In the genomic region with DNA sequence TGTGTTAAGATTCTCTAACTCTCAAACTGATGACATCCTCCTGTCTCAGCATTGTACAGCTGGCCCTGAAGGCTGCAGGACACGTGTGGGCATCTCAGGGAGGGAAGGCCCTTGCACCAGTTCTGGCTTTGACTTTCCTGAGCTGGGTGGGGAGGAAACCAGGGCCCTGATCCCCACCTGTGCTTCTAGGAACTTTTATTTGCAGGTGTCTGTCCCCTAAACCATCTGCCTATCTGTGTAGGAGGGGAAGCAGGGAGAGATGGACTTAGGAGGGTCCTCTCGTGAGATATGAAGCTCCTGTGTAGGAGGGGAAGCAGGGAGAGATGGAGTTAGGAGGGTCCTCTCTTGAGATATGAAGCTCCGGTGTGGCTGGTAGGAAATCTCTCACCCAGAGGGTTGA, we compare ENCODE assay signal across 12 mouse cellular contexts. TPM values are rescaled to one million over a fixed set of nuclear protein-coding genes. Genes with fewer than 3 reads are reported as not detected.
A peak's percentile ranks its signal among the peaks of the same experiment; 100 is the strongest.
DNase-seq lines count a peak whose midpoint lies in the region; ATAC-seq and TF ChIP-seq lines count a peak whose summit lies in the region.
"Had no signal": no experiment of that assay in that cellular context is flagged by ENCODE, and none has a peak within 500 bp of the region (broad histone marks: within the 10 kb centered on the region; RNA-seq: fewer than 3 reads in every experiment).

No protein-coding gene starts in this region.

- 40% methylated on average over 3 of the region's 3 CpGs for WGBS in heart, adult 2 months
- WGBS in liver, adult 2 months = 73% methylated on average over 3 of the region's 3 CpGs
- 25% methylated on average over 3 of the region's 3 CpGs for WGBS in embryonic facial prominence, embryonic 15.5 days
- 61% methylated on average over 3 of the region's 3 CpGs for WGBS in liver, embryonic 15.5 days (ENCODE audit: insufficient replicate concordance)

- no peak for TF ChIP-seq POLR2A in heart, adult 2 months (IDR thresholded peaks at IDR 0.05; ENCODE audit: insufficient read depth, low read depth, low read length)
- TF ChIP-seq POLR2A in liver, adult 2 months (IDR thresholded peaks at IDR 0.05; ENCODE audit: extremely low read depth, insufficient read depth, low read length) = no peak

- H3K4me2 ChIP-seq in embryonic facial prominence, embryonic 15.5 days (replicated peaks) = peak overlapping the region; percentile 21
- no peak overlapping the region for H3K4me2 ChIP-seq in liver, embryonic 15.5 days

- H3K27me3 ChIP-seq in heart, adult 2 months (ENCODE audit: control insufficient read depth, insufficient read depth, low read length) = no peaks in the 10 kb centered on the region
- no peaks in the 10 kb centered on the region for H3K27me3 ChIP-seq in liver, adult 2 months (ENCODE audit: control insufficient read depth, insufficient read depth, low read length)
- no peaks in the 10 kb centered on the region for H3K27me3 ChIP-seq in embryonic facial prominence, embryonic 15.5 days
- H3K27me3 ChIP-seq in liver, embryonic 15.5 days = no peaks in the 10 kb centered on the region

- H3K79me2 ChIP-seq in heart, adult 2 months (replicated peaks; ENCODE audit: control insufficient read depth, insufficient read depth, low read length) = peaks cover 3% of the 10 kb centered on the region; the same call in 1 of the 2 replicates
- no peaks in the 10 kb centered on the region for H3K79me2 ChIP-seq in liver, adult 2 months (ENCODE audit: control insufficient read depth, insufficient read depth, low read length)

- H3K36me3 ChIP-seq in heart, adult 2 months (ENCODE audit: control insufficient read depth, insufficient read depth, low read length) = no peaks in the 10 kb centered on the region
- H3K36me3 ChIP-seq in liver, adult 2 months (ENCODE audit: control insufficient read depth, insufficient read depth, low read length) = no peaks in the 10 kb centered on the region
- 0 out of 2 replicates have a peak, but pooled peaks cover 4% of the 10 kb centered on the region for H3K36me3 ChIP-seq in embryonic facial prominence, embryonic 15.5 days
- H3K36me3 ChIP-seq in liver, embryonic 15.5 days (replicated peaks) = no peaks in the 10 kb centered on the region

- DNase-seq in heart, adult 2 months = no peak
- no peak for DNase-seq in heart, postnatal 10 days
- no peak for DNase-seq in liver, adult 2 months (ENCODE audit: extremely low read depth, low read depth, low spot score)
- no peak for DNase-seq in liver
- DNase-seq in layer of hippocampus, adult 2 months (ENCODE audit: low spot score in 2 of 2) = no peak
- DNase-seq: B cell, adult 2 months; cerebellum, adult 11 months had no signal

- no peak for TF ChIP-seq EP300 in heart, adult 2 months (IDR thresholded peaks at IDR 0.05; ENCODE audit: insufficient read depth, low read depth, low read length)

- intact Hi-C loops in heart, adult 2 months (cut with DNase I) = loop anchor here (2.0 kb wide), 1 partner anchor 32 kb away; a partner anchor contains a TSS
- intact Hi-C loops in heart, postnatal 10 days (cut with DNase I) = loop anchor here (1.0 kb wide), 1 partner anchor 69 kb away; no protein-coding TSS in a partner anchor

- ATAC-seq in embryonic facial prominence, embryonic 15.5 days (ENCODE audit: insufficient number of reproducible peaks, low FRiP score, low TSS enrichment, low read depth) = no peak
- no peak for ATAC-seq in liver, embryonic 15.5 days (ENCODE audit: insufficient read depth)
- no peak for ATAC-seq in erythroid progenitor cell, adult 5-6 weeks (replicated peaks; ENCODE audit: low FRiP score, poor library complexity, severe bottlenecking)
- ATAC-seq: midbrain, embryonic 16.5 days had no signal

- no peak overlapping the region; the same call in 1 of the 2 replicates for H3K4me3 ChIP-seq in heart, adult 2 months
- no peak overlapping the region for H3K4me3 ChIP-seq in liver, adult 2 months (ENCODE audit: insufficient read depth, low read depth, low read length)
- H3K4me3 ChIP-seq in embryonic facial prominence, embryonic 15.5 days (replicated peaks) = no peak overlapping the region
- H3K4me3 ChIP-seq in liver, embryonic 15.5 days (replicated peaks) = no peak overlapping the region
- no peak overlapping the region for H3K4me3 ChIP-seq in layer of hippocampus, adult 2 months

- H3K27ac ChIP-seq in heart, adult 2 months = peak overlapping the region; percentile 99
- H3K27ac ChIP-seq in liver, adult 2 months (replicated peaks; ENCODE audit: insufficient read depth, low read depth, low read length) = peak overlapping the region; percentile 50
- H3K27ac ChIP-seq in embryonic facial prominence, embryonic 15.5 days (replicated peaks) = peak overlapping the region; percentile 97
- H3K27ac ChIP-seq in liver, embryonic 15.5 days (replicated peaks) = peak overlapping the region; percentile 98; the same call in 1 of the 2 replicates
- H3K27ac ChIP-seq in layer of hippocampus, adult 2 months = no peak overlapping the region; the same call in 1 of the 2 replicates
- H3K27ac ChIP-seq: liver, embryonic 14.5 days had no signal

- no peak for TF ChIP-seq CTCF in heart, adult 2 months (IDR thresholded peaks at IDR 0.05)
- TF ChIP-seq CTCF in liver, adult 2 months (IDR thresholded peaks at IDR 0.05; ENCODE audit: low read depth, low read length) = no peak
- TF ChIP-seq CTCF in layer of hippocampus, adult 2 months (conservative IDR thresholded peaks at IDR 0.05) = no peak

- H3K9ac ChIP-seq in heart, adult 2 months (ENCODE audit: low read depth, low read length) = 0 out of 2 replicates have a peak overlapping the region, but pooled peaks have one; percentile 4
- 0 out of 2 replicates have a peak overlapping the region, but pooled peaks have one; percentile 17 for H3K9ac ChIP-seq in liver, adult 2 months (ENCODE audit: low read depth, low read length)
- H3K9ac ChIP-seq in embryonic facial prominence, embryonic 15.5 days = no peak overlapping the region
- no peak overlapping the region for H3K9ac ChIP-seq in liver, embryonic 15.5 days
- H3K9ac ChIP-seq: liver, embryonic 14.5 days had no signal

- H3K9me3 ChIP-seq in embryonic facial prominence, embryonic 15.5 days (replicated peaks) = no peaks in the 10 kb centered on the region
- H3K9me3 ChIP-seq in liver, embryonic 15.5 days (replicated peaks) = no peaks in the 10 kb centered on the region

- peaks cover 22% of the 10 kb centered on the region for H3K4me1 ChIP-seq in heart, adult 2 months (ENCODE audit: control insufficient read depth, insufficient read depth, low read length)
- no peaks in the 10 kb centered on the region for H3K4me1 ChIP-seq in liver, adult 2 months (ENCODE audit: control insufficient read depth, insufficient read depth, low read length)
- peaks cover 76% of the 10 kb centered on the region for H3K4me1 ChIP-seq in embryonic facial prominence, embryonic 15.5 days
- H3K4me1 ChIP-seq in liver, embryonic 15.5 days (replicated peaks) = peaks cover 64% of the 10 kb centered on the region

RNA-seq across cellular contexts. Expression of a gene that starts 0.5 kb away (rescaled TPM):
- 10 to 100 TPM; 40.0 to 45.1 TPM for total RNA-seq in heart, adult 2 months (2021)
- polyA plus RNA-seq in heart, adult 2 months (2012; rRNA removed) = 77.3 and 82.0 TPM in 2 replicates
- 10 to 100 TPM; 42.1 to 42.2 TPM for total RNA-seq in heart, postnatal 10 days (2021)
- 22.3 and 23.9 TPM in 2 replicates for total RNA-seq in liver, adult 2 months (2014; rRNA removed)
- 15.7 and 19.1 TPM in 2 replicates for polyA plus RNA-seq in liver, adult 2 months (2012; rRNA removed)
- 29.8 and 32.5 TPM in 2 replicates for polyA plus RNA-seq in embryonic facial prominence, embryonic 15.5 days (2015; fragmentation: Nextera tagmentation; extraction: Ambion mirVana)
- 5.6 and 6.5 TPM in 2 replicates for polyA plus RNA-seq in liver, embryonic 15.5 days (2015; fragmentation: Nextera tagmentation; extraction: Ambion mirVana)
- 1 to 10 TPM; 8.2 to 8.8 TPM for total RNA-seq in layer of hippocampus, adult 2 months (2021)
- not detected in 2 replicates for total RNA-seq in erythroid progenitor cell, adult 5-6 weeks (2015; ENCODE audit: low replicate concordance)
- not detected in 2 replicates for total RNA-seq in erythroid progenitor cell, adult 5-6 weeks (2017; ENCODE audit: low replicate concordance)

RNA-seq across cellular contexts. Expression of a gene that starts 32.9 kb away (rescaled TPM):
- 10 to 100 TPM; 12.1 to 13.5 TPM for total RNA-seq in heart, adult 2 months (2021)
- 12.7 and 15.5 TPM in 2 replicates for polyA plus RNA-seq in heart, adult 2 months (2012; rRNA removed)
- 10 to 100 TPM; 15.2 to 16.8 TPM for total RNA-seq in heart, postnatal 10 days (2021)
- total RNA-seq in liver, adult 2 months (2014; rRNA removed) = 3.2 and 5.4 TPM in 2 replicates
- 5.7 and 7.3 TPM in 2 replicates for polyA plus RNA-seq in liver, adult 2 months (2012; rRNA removed)
- 42.3 and 49.2 TPM in 2 replicates for polyA plus RNA-seq in embryonic facial prominence, embryonic 15.5 days (2015; fragmentation: Nextera tagmentation; extraction: Ambion mirVana)
- polyA plus RNA-seq in liver, embryonic 15.5 days (2015; fragmentation: Nextera tagmentation; extraction: Ambion mirVana) = 14.3 and 17.4 TPM in 2 replicates
- total RNA-seq in layer of hippocampus, adult 2 months (2021) = 10 to 100 TPM; 36.9 to 42.8 TPM
- total RNA-seq in erythroid progenitor cell, adult 5-6 weeks (2015; ENCODE audit: low replicate concordance) = 3.2 and 5.0 TPM in 2 replicates
- total RNA-seq in erythroid progenitor cell, adult 5-6 weeks (2017; ENCODE audit: low replicate concordance) = 10.5 and 42.6 TPM in 2 replicates

RNA-seq across cellular contexts. Expression of a gene that starts 37.7 kb away (rescaled TPM):
- 1 to 10 TPM; 5.4 to 5.8 TPM for total RNA-seq in heart, adult 2 months (2021)
- 0.16 and 0.26 TPM in 2 replicates for polyA plus RNA-seq in heart, adult 2 months (2012; rRNA removed)
- 1 to 10 TPM; 1.9 to 4.6 TPM for total RNA-seq in heart, postnatal 10 days (2021)
- total RNA-seq in liver, adult 2 months (2014; rRNA removed) = not detected in 2 replicates
- not detected in 2 replicates for polyA plus RNA-seq in liver, adult 2 months (2012; rRNA removed)
- 2.2 and 2.8 TPM in 2 replicates for polyA plus RNA-seq in embryonic facial prominence, embryonic 15.5 days (2015; fragmentation: Nextera tagmentation; extraction: Ambion mirVana)
- 0.06 and 0.10 TPM in 2 replicates for polyA plus RNA-seq in liver, embryonic 15.5 days (2015; fragmentation: Nextera tagmentation; extraction: Ambion mirVana)
- 1 to 10 TPM; 2.6 to 2.8 TPM for total RNA-seq in layer of hippocampus, adult 2 months (2021)
- not detected in 2 replicates for total RNA-seq in erythroid progenitor cell, adult 5-6 weeks (2015; ENCODE audit: low replicate concordance)
- not detected in 2 replicates for total RNA-seq in erythroid progenitor cell, adult 5-6 weeks (2017; ENCODE audit: low replicate concordance)
- polyA plus RNA-seq: liver, embryonic 14.5 days had no signal

RNA-seq across cellular contexts. Expression of a gene that starts 50.3 kb away (rescaled TPM):
- total RNA-seq in heart, adult 2 months (2021) = 10 to 100 TPM; 25.4 to 28.5 TPM
- polyA plus RNA-seq in heart, adult 2 months (2012; rRNA removed) = 24.6 and 31.3 TPM in 2 replicates
- total RNA-seq in heart, postnatal 10 days (2021) = 10 to 100 TPM; 27.7 to 28.8 TPM
- 16.7 and 17.9 TPM in 2 replicates for total RNA-seq in liver, adult 2 months (2014; rRNA removed)
- 25.2 and 30.5 TPM in 2 replicates for polyA plus RNA-seq in liver, adult 2 months (2012; rRNA removed)
- polyA plus RNA-seq in embryonic facial prominence, embryonic 15.5 days (2015; fragmentation: Nextera tagmentation; extraction: Ambion mirVana) = 27.3 and 27.4 TPM in 2 replicates
- polyA plus RNA-seq in liver, embryonic 15.5 days (2015; fragmentation: Nextera tagmentation; extraction: Ambion mirVana) = 10.7 TPM in 2 replicates
- 10 to 100 TPM; 53.5 to 55.7 TPM for total RNA-seq in layer of hippocampus, adult 2 months (2021)
- 17.3 and 23.1 TPM in 2 replicates for total RNA-seq in erythroid progenitor cell, adult 5-6 weeks (2015; ENCODE audit: low replicate concordance)
- 20.0 and 22.6 TPM in 2 replicates for total RNA-seq in erythroid progenitor cell, adult 5-6 weeks (2017; ENCODE audit: low replicate concordance)

Comparison
In these comparisons a context has a peak if more than half of its experiments do, and no peak if none do; other contexts are left out.
1. H3K9ac ChIP-seq: peak in heart, adult 2 months (single experiment) and liver, adult 2 months (single experiment); none in embryonic facial prominence, embryonic 15.5 days (single experiment) and liver, embryonic 15.5 days (single experiment).
2. RNA of a gene that starts 0.5 kb away (total RNA-seq): 40.0 to 45.1 TPM in heart, adult 2 months, 42.1 to 42.2 TPM in heart, postnatal 10 days, 22.3 to 23.9 TPM in liver, adult 2 months and 8.2 to 8.8 TPM in layer of hippocampus, adult 2 months; not detected in erythroid progenitor cell, adult 5-6 weeks; every median in the first group is over 4 times any median in the second.